Mouse (Mus musculus): Measurements from ENCODE around the gene Nptxr.

Nptxr gene

DNA sequence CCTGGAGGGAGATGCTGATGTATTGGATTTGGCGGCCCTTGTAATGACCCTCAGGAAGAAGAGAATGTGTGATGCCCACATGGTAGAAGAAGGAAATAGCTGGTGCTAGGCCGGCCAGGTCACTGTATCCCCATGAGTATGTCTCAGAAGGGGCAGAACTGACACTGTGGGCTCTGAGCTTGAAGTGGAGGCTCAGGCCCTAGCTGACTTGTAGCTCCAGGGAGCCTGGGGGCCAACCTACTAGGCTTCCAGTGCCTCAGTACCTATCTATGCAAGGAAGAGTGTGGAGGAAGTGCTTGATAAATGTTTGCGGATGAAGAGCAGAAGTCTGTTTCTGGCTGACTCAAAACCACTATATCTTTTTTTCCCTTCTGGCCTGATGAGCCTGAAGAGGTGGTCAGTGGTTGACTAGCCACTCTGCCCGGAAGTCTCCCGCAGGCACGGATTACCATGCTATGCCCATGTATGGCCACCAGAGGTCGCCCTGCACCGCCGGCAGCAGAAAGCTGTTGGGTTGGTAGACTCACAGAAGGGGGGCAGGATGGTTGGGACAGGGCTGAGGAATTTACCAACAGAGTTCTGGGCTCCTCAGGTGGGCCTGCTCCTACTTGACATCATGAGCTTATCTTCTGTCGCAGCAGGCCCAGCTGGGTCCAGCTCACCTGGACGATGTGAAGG lies 51.7 kb downstream of the Nptxr start:
- DNase-seq = peak; percentile 89 to 91

DNA sequence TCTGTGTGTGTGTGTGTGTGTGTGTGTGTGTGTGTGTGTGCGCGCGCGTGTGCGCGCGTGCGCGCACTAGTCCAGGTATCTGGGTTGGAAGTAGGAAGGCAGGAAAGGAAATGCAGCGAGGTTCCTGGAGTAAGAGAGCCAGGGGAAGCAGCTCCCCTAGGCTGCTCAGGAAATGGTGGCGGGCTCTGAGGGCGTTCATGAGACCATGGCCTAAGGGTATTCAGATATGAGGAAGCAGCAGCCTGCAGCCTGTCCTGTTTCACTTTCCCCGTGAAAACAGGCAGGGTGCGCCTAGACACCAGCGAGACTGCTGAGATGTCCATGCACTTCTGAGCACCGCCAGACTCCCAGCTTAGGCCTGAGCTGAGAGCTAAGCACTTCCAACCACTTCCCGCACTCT lies 52.8 kb downstream of the Nptxr start:
- no peak for DNase-seq

DNA sequence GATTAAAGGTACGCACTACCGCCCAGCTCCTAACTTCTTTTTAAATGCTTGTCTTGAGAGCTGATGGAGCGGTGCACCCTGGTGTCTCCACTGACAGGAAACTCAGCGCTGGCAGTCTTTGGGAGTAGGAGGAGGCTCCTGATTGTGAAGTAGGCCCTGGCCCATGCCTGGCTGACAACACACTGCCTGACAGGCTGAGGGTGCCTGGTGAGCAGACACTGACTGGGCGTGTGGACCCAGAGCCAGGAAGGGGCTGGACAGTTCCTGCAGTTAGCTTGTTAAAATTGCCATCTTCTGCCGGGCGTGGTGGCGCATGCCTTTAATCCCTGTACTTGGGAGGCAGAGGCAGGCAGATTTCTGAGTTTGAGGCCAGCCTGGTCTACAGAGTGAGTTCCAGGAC lies 54.3 kb downstream of the Nptxr start:
- peak in 1 of 2 experiments; percentile 52 for DNase-seq

DNA sequence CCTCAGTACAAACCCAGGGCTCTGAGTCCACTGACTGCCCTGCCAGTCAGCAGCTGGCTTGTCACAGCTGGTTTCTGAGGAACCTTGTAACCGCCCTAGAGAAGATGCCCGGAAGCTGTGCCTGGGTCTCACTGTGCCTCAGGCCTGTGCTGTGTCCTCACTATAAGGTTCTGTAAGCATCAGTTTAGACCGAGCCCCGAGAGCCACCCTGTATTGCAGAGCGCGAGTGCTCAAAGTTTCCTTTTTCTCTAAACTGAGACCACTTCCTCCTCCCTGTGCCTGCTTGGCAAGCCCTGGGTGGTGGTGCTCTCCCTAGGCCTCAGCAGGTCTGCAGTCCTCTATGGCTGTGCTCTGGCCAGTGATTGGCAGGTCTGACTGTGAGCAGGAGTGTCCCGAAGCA lies 55.4 kb downstream of the Nptxr start:
- no peak for DNase-seq

DNA sequence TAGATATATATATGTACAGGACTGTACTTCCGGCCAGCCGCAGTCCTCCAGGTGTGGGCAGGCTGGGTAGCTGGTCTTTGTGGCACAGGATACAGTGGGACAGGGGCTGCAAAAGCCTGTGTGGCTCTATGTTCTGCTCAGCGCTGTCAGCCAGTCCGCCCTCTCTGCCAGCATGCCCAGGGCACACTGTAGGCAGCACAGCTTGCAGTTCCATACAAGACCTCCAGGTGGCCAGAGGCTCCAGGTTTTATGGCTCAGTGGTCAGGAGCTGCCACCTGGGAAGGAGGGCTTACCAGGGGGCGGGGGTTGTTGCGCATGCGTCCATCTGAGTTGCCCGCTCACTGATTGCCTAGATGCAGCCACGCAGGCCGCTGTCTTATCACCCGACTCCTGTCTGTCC lies 56.6 kb downstream of the Nptxr start:
- DNase-seq = peak; percentile 62 to 70

DNA sequence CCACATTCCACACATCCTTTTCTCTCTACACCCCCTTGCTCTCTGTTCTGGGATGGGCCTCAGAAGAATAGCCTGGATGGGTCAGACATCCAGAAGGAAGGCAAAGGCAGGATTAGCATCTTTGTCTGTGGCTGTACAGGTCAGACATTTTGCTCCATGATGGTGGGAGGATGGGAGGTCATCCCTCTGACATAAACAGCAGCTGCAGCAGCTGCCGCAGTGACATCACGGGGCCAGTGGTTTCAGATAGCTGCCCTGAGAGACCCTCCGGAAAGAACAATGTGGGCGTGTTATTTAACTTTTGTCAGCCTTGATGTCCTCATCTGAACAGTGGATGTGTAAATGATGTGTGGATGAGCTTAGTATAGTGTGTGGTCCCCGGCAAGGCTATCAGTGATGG lies 58.7 kb downstream of the Nptxr start:
- no peak for DNase-seq

DNA sequence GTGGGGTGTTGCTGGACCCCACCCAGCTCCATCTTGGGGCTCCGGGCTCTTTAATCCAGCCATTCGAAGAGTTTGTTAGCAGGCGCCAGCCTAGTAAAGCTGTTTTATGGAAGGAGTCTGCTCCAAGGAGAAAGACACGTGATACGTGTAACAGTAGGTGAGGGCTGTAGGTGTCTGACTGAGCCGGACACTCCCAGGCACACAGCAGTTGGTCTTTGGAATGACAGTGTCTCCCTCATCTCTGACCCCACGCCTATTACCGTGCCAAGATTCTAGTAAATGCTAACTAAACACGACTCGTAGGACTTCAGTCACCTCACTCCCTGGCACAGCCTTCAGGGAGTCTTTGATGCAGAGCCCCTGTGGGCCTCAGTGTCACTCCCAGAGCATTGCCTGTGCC lies 59.3 kb downstream of the Nptxr start:
- DNase-seq = no peak

DNA sequence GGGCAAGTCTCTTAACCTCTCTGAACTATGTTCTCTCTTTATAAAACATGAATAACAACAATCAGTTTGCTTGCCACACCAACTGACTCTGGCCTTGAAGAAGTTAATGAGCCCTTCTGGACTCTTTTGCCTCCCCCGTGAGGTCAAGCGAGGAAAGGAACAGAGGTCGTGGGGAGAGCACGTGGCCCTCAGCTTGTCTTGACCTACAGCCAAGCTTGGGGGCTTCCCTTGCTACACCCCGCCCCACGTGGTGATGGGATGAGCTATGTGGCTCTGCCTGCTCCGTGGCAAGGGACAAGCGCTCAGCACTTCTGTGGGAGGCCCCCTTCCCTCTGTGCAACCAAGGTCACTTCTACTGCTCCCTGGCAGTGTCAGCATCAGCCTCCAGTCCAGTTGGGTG lies 59.8 kb downstream of the Nptxr start:
- DNase-seq = no peak

DNA sequence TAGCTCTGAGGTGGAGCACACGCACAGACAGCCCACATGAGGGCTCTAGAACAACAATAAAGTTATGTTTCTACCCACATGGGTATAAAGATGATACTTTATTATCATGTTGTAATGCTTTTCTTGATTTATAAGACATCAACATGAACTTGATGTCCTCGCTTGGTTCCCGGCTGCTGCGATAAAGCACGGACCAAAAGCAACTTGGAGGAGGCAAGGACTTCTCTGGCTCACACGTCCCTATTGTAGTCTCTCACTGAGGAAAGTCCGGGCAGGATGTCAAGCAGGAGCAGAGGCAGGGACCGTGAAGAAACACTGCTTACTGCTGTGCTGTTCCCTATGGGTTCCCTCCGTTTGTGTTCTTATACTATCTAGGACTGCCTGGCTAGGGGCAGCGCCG lies 60.6 kb downstream of the Nptxr start:
- DNase-seq = no peak

DNA sequence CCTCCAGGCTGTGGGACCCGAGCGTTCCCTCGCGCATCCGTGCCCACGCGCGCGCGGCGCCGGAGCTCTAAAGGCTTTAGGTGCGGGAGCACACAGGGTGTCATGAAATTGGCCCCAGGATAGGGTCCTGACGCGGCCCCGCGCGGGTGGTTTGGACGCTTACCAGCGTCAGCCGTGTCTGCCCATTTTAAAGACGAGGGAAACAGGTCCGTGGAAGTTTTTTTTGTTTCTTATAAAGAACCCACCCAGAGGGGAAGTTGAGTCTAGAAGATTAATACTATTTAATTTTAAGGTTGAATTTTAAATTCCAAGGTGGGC lies 61.9 kb downstream of the Nptxr start:
- DNase-seq = no peak

DNA sequence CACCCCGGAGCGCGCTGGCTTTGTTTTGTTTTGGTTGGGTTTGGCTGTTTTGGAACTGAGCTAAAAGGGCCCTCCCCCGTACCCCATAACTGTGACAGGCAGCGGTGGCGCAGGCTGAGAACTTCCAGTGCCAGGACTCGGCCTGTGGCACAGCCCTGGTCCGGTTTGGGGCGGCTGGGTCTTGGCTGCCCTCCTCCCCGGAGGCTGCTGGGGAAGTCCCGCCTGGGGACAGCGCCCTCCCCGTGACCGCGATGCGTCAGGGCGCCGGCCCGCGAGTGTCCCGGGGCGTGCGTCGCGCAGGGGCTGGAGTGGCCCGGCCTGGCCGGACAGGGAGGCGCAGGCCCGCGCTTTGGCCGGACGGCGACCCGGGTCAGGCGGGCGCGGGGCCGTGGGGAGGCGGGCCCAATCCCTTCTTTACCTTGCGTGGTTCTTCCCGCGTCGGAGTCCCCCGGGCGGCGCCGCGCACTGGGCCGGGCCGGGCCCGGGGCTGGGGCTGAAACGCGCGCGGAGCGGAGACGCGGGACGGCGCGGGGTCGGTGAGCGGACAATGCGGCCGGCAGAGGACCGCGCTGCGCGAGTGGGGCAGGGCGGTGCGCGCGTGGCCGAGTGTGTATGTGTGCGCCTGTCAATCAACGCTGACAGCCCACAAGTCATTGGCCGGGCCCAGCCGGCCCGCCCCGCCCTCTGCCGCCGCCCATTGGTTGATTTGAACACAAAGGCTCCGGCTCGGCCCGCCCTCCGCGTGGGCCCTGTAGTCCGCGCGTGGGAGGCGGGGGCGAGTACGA lies 62.5 kb downstream of the Nptxr start, which contains the start of gene Sun2:
Gene Sun2 (minus strand): TSS at position 616 of the 785 bp plus-strand sequence.
- DNase-seq = peak; percentile 98

DNA sequence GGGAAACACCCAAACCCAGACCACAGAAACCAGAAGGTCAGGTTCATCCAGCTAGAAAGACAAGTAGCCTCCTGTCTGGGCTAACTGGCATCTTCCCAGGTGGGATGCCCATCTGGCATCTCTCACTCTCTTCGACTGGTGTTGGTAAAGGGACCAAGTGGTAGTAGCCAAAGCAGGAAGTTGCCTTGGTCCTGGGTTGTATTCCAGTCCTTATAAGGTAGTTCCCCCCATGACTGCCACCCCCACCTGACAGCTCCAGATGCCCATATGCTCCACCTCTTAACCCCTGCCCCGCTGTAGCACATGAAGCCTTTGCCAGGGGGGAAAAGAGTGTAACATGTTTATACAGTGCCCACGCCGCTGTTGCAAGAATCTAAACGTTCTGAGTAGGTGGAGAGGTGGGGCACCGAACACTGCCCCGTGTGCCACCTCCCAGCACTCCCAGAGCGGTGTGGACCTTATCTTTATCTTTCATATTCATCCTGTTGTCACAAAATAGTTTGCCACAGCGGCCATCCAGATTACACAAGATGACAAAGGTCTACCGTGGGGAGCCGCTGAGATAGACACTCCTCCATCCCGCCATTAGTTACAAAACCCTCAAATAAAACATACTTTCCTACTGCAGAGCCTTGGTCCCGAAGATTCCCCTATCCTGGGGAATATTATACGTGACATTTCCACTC lies 63.2 kb downstream of the Nptxr start:
- DNase-seq = peak; percentile 82 to 85

DNA sequence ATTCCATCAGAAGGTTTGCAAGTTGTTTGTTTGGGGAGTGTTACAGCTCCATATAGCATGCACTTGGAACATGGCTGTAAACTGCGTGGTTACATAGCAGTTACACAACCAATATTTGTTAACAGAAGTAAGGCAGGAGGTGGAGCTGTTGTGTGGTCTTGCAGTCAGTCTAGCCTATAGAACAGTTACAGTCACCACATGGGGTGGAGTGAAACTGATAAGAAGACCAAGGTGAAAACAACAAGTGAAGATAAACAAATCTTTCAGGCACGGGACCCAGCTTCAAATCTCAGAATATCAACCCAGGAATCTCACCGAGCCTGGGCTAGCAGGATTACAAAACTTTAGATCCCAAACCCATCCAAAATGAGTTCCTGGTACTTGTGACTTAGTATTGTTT lies 63.8 kb downstream of the Nptxr start:
- no peak for DNase-seq

All from cerebellum, postnatal 10 days (tissue).